Mouse (Mus musculus) CD4-positive helper T cell, adult 2 months (primary cell): ENCODE results near the gene Ak2.
A peak's percentile ranks its signal among the peaks of the same experiment; 100 is the strongest.

Source experiments
- DNase-seq: peaks from one replicate; pipeline ENCODE4 v3.0.0-alpha.2; 2012; ENCODE audit warnings: low read depth, missing footprints, low spot score

The Ak2 gene

GRCm38 (mm10) chr4:128974677-128975076 is 17.1 kb upstream of the Ak2 start:
- DNase-seq: no peak

DNA sequence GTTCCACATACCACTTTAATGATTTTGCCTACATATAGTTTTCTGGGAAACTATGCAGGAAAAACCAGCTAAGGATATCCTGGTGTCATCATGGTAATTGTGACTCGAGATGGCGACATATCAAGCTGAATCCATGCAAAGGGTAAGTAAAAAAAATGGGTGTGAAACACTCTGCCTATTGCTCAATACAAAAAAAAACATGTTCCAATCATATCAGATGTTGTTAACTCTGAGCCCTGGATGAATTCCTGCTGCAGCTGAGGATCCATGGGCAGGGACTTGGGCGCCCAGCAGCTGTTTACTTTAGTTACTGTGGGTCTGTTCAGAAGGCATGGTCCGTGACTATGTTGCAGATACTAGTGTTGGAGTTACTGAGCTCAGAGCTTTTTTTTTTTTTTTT is 15.2 kb upstream of the Ak2 start:
- no peak for DNase-seq

DNA sequence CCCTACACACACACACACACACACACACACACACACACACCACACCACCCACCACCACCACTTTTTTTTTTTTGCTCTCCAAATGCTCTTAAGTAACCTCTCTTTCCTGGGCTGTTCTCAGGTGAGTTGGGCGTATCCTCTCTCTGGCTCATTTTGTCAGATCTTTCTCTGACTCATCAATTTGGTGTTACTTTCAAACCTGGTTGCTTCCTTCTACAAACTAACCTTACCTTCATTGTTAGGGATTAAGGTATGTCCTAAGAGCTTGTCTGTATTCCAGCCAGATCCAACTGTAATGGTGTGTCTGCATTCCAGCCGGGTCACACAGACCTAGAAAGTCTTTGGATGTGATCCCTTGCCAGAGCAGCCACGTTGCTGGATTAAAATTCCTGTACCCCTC is 14.5 kb upstream of the Ak2 start:
- no peak for DNase-seq

DNA sequence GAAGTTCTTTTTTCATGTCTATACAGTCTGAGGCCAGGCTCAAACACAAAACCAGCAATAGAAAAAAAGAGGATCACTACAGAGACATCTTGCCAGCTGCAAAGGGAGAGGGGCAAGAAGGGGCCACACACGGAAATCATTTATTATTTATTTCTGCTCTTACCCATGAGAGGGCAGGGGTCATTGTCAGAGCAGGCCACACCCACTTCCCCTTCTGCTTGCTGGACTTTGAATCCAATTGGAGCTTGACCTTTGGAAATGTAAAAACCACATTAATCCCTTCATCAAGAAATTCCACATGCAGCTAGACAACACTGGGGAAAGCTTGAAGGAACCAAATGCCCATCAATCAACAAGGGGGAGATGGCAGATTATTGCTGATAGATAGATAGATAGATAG is 13.1 kb upstream of the Ak2 start:
- no peak for DNase-seq

- DNase-seq: peak; percentile 86
These were observed 10.6 kb upstream of the Ak2 start for GRCm38 (mm10) chr4:128980890-128981832.

DNA sequence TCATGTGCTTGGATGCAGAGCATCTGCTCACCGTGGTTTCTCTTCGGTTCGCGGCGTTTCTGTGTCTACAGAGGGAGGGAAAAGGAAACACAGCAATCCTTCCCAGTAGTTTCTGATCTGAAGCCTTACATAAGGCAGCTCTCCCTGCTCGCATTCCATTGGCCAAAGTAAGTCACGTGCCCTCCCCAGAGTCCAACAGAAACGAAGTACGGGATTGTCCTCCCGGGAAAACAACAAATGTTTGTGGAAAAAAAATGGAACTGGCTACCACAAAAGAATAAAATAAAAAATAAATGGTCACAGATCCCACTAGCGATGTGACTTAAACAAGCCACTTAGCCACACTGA is 10.0 kb upstream of the Ak2 start:
- no peak for DNase-seq

- no peak for DNase-seq
These were observed 8.6 kb upstream of the Ak2 start for GRCm38 (mm10) chr4:128983151-128983550.

- DNase-seq: no peak
These were observed 8.1 kb upstream of the Ak2 start for GRCm38 (mm10) chr4:128983656-128984055.

- DNase-seq: no peak
These were observed 7.2 kb upstream of the Ak2 start for GRCm38 (mm10) chr4:128984600-128984999.

DNA sequence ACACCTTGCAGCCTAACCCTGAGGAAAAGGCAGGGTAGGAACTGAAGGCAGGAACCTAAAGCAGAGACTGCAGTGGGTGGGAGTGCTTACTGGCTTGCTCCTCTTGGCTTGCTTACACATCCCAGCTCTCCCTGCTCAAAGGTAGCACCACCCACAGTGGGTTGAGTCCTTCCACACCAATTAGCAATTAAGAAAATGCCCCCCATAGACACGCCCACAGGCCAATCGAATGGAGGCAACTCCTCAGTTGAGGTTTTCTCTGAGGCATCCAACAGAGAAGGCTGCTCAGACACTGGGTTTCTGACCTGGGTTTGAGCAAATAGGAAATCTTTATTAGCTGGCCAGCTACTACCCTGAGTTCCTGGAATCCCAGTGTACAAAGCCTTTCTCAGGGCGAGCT is 2.8 kb upstream of the Ak2 start:
- DNase-seq: no peak

DNA sequence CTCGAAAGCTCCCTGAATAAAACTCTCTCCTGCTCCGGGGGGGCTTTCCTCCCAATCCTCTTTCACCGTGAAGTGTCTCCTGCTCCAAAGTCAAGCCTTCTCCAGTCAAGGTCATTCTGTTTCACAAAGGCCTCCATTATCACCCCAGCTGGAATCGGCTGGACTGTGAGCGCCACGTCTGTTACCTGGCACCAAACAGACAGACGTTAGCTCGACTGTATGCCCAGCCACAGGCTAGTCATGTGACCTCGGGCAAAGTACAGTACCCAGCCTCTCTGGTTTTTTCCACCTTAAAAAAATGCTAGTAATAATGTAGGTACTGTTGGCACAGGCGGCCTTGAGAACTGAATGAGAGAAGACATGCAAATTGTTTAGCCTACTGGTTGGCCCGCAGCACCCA is 2.1 kb upstream of the Ak2 start:
- DNase-seq: no peak

DNA sequence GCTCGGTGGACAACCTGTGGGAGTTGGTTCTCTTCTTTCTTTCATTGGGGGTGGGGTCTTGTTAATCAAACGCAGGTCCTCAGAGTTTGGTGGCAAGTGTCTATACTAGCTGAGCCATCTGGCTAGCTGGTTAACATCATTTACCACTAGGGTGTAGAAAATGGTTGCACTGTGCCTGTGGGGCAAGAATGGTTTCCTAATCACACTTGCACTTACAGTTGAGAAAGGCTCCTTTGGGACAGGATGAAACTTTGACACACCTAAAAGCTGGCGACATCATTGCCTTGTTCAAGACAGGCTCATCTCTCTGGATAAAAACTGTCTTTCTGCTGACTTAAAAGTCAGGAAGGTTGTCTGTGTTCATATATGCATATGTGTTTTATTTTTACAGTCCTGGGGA is 418 bp downstream of the Ak2 start:
- no peak for DNase-seq

GRCm38 (mm10) chr4:128993025-128993662 is 1.4 kb downstream of the Ak2 start:
- peak; percentile 96 for DNase-seq

- DNase-seq: peak; percentile 23
These were observed 1.9 kb downstream of the Ak2 start for GRCm38 (mm10) chr4:128993675-128994074.

DNA sequence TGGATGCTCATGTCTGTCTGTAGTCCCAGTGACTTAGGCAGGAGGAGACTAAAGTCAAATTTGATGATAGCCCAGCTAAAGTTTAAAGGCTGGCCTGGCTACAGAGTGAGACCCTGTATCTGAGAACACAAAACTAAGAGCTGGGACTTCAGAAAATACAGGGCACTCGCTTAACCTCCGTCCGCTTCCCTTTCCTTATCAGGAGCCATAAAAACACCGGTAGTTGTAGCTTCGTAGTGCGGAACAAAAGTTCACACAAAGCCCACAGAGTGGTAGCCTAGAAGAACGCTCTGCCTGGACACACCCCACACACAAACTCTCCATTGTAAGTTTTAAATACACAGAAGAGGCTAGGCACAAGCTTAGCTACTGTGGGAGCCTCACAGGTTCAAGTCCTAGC is 3.5 kb downstream of the Ak2 start:
- no peak for DNase-seq

DNA sequence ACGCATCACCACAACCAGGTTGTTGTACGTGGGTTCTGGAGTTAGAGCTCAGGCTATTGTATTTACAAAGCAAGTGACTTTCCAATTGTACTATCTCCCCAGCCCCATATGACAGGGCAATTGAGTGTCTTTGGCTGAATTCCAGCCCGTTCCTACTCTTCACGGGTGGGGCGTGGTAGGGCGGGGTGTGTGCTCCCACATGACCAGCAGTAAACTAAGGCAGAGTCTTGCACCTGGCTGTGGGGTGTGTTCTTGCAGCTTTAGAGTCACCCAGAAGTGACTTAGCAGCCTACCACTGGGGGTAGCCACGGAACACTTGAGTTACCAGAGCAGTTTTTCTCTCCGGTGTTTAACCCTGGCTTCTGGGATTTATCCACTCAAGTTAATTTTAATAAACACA is 5.5 kb downstream of the Ak2 start:
- DNase-seq: no peak

- DNase-seq: no peak
These were observed 6.6 kb downstream of the Ak2 start for GRCm38 (mm10) chr4:128998401-128998800.

DNA sequence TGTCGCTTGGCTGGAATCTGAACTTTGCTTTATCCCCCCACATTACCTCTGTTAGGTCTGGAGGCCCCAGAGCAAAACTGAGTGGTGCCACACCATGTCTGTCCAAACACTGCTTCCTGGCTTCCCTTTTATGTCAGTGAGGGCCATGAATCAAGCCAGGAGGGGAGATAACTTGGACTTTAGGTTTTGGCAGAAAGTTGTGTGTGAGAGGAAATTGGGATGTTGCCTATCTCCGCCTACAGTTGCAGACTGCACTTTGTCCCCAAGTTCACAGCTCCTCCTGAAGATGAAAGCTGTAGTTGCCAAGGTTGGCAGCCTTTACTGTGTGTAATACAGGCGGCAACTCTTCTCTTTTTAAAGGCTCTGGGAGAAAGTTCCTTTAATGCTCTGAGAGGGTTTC is 9.0 kb downstream of the Ak2 start:
- DNase-seq: no peak

DNA sequence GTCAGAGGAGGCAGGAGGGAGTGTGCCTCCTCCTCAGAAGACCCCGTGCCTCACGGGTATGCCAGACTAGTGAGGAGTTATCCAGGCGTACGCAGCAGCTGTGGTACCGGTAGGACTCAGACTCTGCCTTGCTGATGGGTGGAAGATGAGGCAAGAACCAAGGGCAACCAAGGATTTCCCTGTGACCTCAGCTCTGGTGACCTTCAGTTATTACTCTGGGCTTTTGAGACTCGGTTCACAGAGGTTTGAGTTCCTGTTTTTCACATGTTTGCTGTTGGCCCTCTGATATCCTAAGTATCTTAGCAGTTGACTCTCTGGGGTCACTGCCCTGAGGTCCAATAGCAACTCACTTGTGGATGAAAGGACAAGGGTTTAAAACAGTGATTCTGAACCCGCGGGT is 12.0 kb downstream of the Ak2 start:
- no peak for DNase-seq

- peak; percentile 76 for DNase-seq
These were observed 16.3 kb downstream of the Ak2 start for GRCm38 (mm10) chr4:129008006-129008519.

GRCm38 (mm10) chr4:129008672-129009071 is 16.9 kb downstream of the Ak2 start:
- peak; percentile 87 for DNase-seq

GRCm38 (mm10) chr4:129009521-129009920 is 17.8 kb downstream of the Ak2 start:
- DNase-seq: no peak

DNA sequence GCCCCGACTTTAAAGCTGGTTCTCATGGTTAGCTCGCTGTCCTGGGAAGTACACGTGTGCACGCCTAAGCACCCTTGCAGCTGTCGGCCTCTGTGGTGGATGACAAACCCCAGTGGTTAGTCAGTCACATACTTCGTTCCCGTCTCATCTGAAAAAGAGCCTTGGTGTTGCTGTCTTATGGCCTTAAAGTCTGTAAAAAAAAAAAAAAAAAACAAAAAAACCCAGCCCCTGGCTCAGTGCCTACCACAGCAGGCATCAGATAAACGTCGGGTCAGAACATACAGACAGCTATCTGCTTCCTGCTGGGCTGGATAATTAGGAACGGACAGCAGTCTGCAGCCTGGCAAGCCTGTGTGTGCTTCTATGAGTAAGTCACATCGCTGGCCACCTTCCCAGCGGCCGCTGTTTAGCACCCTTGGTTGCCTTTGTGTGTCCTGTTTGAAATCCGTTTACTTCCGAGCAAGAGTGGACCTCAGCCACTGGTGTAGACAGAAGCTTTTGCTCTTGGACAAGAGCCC is 19.9 kb downstream of the Ak2 start:
- no peak for DNase-seq
